Mouse (Mus musculus) hindbrain, embryonic 10.5 days (tissue): Measurements from ENCODE around the gene Mecom. TPM values are rescaled to one million over a fixed set of nuclear protein-coding genes. Genes with fewer than 3 reads are reported as not detected.

Experiments
- DNase-seq: peaks from one replicate; pipeline ENCODE4 v3.0.0-alpha.2; 2017; ENCODE audit warnings: low spot score
- H3K27ac ChIP-seq: fragments of 300-500 bp; sonication (generic); 2 replicates; pipeline ENCODE4 v1.5.1; 2016; ENCODE audit warnings: mild to moderate bottlenecking, moderate library complexity
- H3K27me3 ChIP-seq: fragments of 300-500 bp; sonication (generic); 2 replicates; pipeline ENCODE4 v1.6.1; 2016; ENCODE audit warnings: mild to moderate bottlenecking; ENCODE audit not compliant: poor library complexity, insufficient read depth, severe bottlenecking
- H3K36me3 ChIP-seq: fragments of 300-500 bp; sonication (generic); 2 replicates; pipeline ENCODE4 v1.6.1; 2016; ENCODE audit warnings: mild to moderate bottlenecking, moderate library complexity
- H3K4me1 ChIP-seq: fragments of 300-500 bp; sonication (generic); replicated peaks from 2 replicates; pipeline ENCODE4 v1.6.1; 2016; ENCODE audit warnings: mild to moderate bottlenecking
- H3K4me3 ChIP-seq: fragments of 300-500 bp; sonication (generic); 2 replicates; pipeline ENCODE4 v1.5.1; 2016; ENCODE audit warnings: mild to moderate bottlenecking, moderate library complexity
- H3K9me3 ChIP-seq: fragments of 300-500 bp; sonication (generic); 2 replicates; pipeline ENCODE4 v1.6.1; 2016; ENCODE audit warnings: mild to moderate bottlenecking, moderate library complexity
- WGBS: fragments of 180-500 bp; shearing (Covaris S2); methylation state at CpG from one replicate; pipeline ENCODE4 v1.1.7; 2016; 5-methylcytosine and 5-hydroxymethylcytosine counted together
- polyA plus RNA-seq: library from polyadenylated mRNA; unstranded; fragments of >200 nt; fragmentation: Nextera tagmentation; extraction: Ambion mirVana; gene quantifications from 2 replicates; pipeline ENCODE4 v1.2.1, GENCODE M21; 2016

Mecom gene
- polyA plus RNA-seq, 1 experiment from 2014 or later, result 25.8 TPM

DNA sequence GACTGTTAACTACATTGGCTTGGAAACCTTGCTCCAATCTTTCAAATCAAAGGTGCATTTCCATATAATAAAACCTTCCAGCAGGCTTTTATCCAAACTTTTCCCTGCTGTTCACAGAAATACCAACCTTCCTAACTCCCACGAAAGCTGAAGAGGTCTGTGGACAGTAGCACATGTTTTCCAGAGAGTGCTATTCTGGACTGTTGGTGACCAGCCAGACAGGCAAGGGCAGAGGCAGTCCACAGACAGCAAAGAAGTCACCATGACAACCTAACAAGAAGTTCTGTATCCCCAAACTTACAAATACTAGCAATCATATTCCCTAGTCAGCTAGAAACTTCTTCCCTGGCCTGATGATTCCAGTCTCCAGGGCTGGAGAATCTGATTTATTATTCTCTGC, 454.8 kb downstream of the Mecom start:
- 78% methylated on average over 1 of the region's 1 CpGs for WGBS

DNA sequence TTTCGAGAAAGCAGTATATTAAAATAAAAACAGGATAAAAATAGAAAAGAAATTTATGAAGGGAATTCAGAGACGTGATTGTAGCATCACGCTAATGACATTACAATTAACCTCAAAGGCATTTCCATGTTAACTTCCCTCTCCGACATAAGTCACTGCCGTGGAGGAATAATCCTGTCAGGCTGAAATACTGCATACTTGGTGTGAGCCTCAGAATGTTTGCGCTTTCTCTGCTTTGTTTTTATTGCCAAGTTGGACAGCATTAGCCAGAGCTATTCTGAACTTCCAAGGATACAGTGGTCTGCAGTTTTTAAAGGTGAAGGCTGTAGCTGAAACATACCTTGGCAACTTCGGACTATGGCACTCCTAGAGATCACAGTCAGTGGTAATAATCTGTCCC, 455.3 kb downstream of the Mecom start:
- DNase-seq, result no peak
- 88% methylated on average over 7 of the region's 7 CpGs for WGBS
- H3K36me3 ChIP-seq, result no peaks in the 10 kb centered on the region
- H3K27ac ChIP-seq, result no peak overlapping the region
- H3K4me3 ChIP-seq, result no peak overlapping the region
- no peaks in the 10 kb centered on the region for H3K27me3 ChIP-seq
- no peaks in the 10 kb centered on the region for H3K9me3 ChIP-seq
- no peaks in the 10 kb centered on the region for H3K4me1 ChIP-seq

More for the DNA sequence above, 454.8 kb downstream of the Mecom start:
- Histone ChIP-seq H3K36me3 (no peaks in the 10 kb centered on the region), H3K27ac (no peak overlapping the region), H3K27me3 (no peaks in the 10 kb centered on the region), H3K4me3 (no peak overlapping the region), H3K9me3 (no peaks in the 10 kb centered on the region), H3K4me1 (no peaks in the 10 kb centered on the region)
- no peak for DNase-seq

DNA sequence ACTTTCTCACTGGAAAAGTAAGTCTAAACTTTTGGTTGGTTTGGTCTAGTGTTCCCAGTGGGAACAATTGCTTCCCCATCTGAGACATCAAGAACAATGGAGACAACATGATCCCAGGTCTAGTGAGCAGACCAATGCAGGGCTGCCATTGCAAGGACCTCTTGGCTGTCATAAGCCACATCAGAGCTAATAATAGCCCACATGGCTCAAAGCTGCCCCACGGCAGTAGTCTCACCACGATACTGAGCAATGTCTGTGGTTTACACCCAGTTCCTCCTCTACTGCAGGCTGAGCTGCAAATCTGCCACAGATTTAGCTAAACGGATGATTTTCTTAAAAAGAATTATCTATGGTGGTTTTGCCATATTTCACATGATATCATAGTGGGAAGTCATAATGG, 455.9 kb downstream of the Mecom start:
- no peaks in the 10 kb centered on the region for H3K4me1 ChIP-seq
- H3K27me3 ChIP-seq, result no peaks in the 10 kb centered on the region
- H3K9me3 ChIP-seq, result no peaks in the 10 kb centered on the region
- no peaks in the 10 kb centered on the region for H3K36me3 ChIP-seq
- WGBS, result 93% methylated on average over 3 of the region's 3 CpGs
- H3K27ac ChIP-seq, result no peak overlapping the region
- DNase-seq, result no peak
- H3K4me3 ChIP-seq, result no peak overlapping the region

DNA sequence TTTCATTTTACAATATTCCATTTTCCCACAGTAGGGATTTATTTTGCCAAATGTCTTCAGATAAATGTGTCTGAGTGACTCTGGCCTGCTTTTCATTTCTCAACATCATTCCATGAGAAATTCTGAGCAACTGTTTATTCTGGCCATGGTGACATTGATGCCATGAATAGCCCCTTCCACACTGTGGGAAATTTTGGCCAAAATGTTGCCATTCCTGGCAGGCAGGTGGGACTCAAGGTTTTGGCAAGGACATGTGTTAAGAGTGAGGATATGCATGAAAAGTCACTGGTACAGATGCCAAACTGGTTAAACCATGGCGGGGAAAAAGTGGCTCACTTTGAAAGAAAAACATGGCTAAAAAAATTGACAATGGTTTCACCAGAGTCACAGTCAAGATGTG, 456.4 kb downstream of the Mecom start:
- Histone ChIP-seq H3K9me3 (no peaks in the 10 kb centered on the region), H3K36me3 (no peaks in the 10 kb centered on the region), H3K27me3 (no peaks in the 10 kb centered on the region), H3K4me1 (no peaks in the 10 kb centered on the region), H3K27ac (no peak overlapping the region), H3K4me3 (no peak overlapping the region)
- WGBS, result 92% methylated on average over 1 of the region's 1 CpGs
- no peak for DNase-seq

DNA sequence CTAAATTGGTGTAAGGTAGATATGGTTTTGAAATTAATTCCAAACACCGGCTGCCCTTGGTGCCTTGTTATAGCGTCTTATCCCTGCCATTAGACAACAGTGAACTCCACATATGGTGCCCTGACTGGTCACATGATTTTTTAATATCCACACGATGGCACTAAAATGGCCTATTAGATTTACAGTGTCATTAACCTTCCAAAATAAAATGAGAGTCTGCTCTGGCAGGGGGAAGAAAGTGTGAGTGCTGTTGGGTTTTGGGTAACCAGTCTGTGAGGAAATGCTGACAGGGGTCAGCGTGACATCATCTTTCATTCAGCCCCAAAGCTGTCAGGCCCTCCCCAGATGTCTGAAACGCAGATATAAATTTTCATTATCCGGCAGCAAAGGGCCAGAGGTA, 461.7 kb downstream of the Mecom start:
- H3K4me1 ChIP-seq, result peaks cover 5% of the 10 kb centered on the region
- no peaks in the 10 kb centered on the region for H3K9me3 ChIP-seq
- no peak for DNase-seq
- no peak overlapping the region for H3K27ac ChIP-seq
- WGBS, result 87% methylated on average over 6 of the region's 6 CpGs
- H3K27me3 ChIP-seq, result no peaks in the 10 kb centered on the region
- H3K4me3 ChIP-seq, result no peak overlapping the region
- H3K36me3 ChIP-seq, result no peaks in the 10 kb centered on the region

DNA sequence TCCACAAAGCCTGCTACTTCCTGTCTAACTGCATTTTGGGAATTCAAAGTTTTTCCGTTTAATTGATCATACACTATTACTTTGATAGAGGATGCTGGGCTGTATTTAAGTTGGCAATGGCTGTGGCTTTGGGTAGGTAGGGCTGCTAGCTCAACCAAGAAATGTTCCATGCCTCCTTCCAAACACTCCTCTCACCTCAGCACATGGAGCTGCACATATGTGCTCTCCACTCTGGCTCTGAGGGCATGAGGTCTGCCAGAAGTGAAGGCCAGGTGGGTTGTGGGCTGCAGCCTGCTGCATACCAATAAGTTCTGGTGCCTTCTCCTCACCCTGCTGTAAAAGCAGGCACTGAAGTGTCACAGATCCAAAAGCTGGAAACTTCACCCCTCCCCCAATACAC, 464.0 kb downstream of the Mecom start:
- Histone ChIP-seq H3K9me3 (no peaks in the 10 kb centered on the region), H3K4me3 (no peak overlapping the region), H3K27me3 (no peaks in the 10 kb centered on the region), H3K27ac (no peak overlapping the region), H3K4me1 (peaks cover 5% of the 10 kb centered on the region), H3K36me3 (no peaks in the 10 kb centered on the region)
- 79% methylated on average over 1 of the region's 1 CpGs for WGBS
- DNase-seq, result no peak

DNA sequence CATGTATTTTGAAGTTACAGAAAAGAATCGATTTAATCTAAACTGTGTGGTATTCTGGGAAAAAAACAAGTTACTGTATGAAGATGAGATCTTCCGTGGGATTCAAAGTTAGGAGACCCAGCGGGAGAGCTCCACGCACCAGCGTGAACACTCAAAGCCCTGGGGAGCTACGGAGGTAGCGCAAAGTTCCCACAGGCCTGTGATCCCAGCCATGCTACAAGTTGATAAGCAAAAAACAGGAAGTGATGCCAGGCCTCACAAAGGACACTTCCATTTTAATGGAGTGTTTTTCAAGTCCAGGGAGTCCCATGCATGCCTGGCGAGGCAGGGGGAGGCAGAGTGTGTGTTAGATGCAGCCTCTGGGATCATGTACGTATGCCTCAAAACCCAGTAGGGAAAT, 464.5 kb downstream of the Mecom start:
- Histone ChIP-seq H3K27me3 (no peaks in the 10 kb centered on the region), H3K9me3 (no peaks in the 10 kb centered on the region), H3K4me3 (no peak overlapping the region), H3K27ac (no peak overlapping the region), H3K4me1 (peaks cover 5% of the 10 kb centered on the region), H3K36me3 (no peaks in the 10 kb centered on the region)
- WGBS, result 83% methylated on average over 9 of the region's 9 CpGs
- DNase-seq, result no peak

DNA sequence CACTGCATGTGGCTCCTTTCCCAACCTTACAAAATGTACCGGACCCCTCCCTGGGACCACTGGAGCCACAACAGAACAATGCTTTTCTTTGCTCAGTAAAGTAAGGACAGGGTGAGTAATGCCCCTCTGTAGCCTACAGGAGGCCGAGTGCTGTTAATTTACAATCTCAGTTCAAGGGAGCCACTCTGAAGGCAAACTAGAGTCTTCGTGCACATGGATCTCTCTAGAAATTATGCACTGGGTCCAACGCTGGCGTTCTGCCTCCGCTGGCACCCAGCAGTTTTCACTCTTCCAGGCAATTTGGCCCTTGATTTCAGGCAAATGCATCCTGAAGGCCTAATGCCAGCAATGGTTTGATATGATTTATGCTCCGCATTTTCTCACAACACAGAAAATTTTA, 467.0 kb downstream of the Mecom start:
- no peak overlapping the region for H3K27ac ChIP-seq
- H3K9me3 ChIP-seq, result no peaks in the 10 kb centered on the region
- no peaks in the 10 kb centered on the region for H3K27me3 ChIP-seq
- H3K4me3 ChIP-seq, result no peak overlapping the region
- peaks cover 5% of the 10 kb centered on the region for H3K4me1 ChIP-seq
- DNase-seq, result no peak
- 79% methylated on average over 7 of the region's 7 CpGs for WGBS
- H3K36me3 ChIP-seq, result no peaks in the 10 kb centered on the region

DNA sequence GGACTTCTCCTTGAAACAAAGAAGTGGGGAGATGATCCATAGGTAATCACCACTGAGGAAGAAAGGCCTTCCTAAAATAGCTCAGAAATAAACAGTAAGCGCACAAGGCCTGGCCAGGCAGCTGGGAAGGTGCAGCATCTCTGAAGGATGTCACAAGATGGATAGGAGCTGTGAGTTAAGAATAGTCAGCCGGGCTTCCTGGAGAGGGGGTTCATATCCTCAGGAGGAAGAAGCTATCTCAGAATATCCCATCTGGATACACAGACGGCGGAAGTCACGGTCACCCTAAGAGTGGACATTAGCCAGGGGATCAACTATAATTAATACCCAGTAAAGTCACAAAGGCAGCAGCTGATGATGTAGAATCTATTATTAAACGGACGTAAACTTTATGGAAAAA, 471.3 kb downstream of the Mecom start:
- no peak for DNase-seq
- WGBS, result 92% methylated on average over 7 of the region's 7 CpGs
- H3K4me3 ChIP-seq, result no peak overlapping the region
- no peak overlapping the region for H3K27ac ChIP-seq
- H3K27me3 ChIP-seq, result no peaks in the 10 kb centered on the region
- H3K36me3 ChIP-seq, result no peaks in the 10 kb centered on the region
- no peaks in the 10 kb centered on the region for H3K9me3 ChIP-seq
- H3K4me1 ChIP-seq, result no peaks in the 10 kb centered on the region

DNA sequence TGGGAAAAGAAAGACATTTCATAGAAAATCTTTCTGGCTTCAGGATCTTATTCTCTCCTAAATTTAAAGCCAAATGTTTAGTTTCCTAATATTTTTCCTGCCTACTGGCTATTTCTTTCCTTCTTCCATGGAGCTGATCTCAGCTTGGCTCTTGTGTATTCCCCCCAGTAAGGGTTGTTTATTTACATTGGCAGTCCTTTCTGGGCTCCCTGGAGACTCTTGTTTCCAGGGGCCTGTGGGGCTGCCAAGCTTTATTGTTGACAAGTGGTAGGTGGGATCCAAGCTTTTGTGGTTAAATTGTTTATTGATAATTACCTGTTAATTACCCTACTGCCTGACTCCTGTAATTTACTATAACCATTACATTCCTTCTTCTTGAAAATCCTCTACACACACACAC, 476.5 kb downstream of the Mecom start:
- no peaks in the 10 kb centered on the region for H3K4me1 ChIP-seq
- no peak for DNase-seq
- H3K4me3 ChIP-seq, result no peak overlapping the region
- H3K9me3 ChIP-seq, result no peaks in the 10 kb centered on the region
- no peaks in the 10 kb centered on the region for H3K27me3 ChIP-seq
- H3K36me3 ChIP-seq, result no peaks in the 10 kb centered on the region
- H3K27ac ChIP-seq, result no peak overlapping the region

DNA sequence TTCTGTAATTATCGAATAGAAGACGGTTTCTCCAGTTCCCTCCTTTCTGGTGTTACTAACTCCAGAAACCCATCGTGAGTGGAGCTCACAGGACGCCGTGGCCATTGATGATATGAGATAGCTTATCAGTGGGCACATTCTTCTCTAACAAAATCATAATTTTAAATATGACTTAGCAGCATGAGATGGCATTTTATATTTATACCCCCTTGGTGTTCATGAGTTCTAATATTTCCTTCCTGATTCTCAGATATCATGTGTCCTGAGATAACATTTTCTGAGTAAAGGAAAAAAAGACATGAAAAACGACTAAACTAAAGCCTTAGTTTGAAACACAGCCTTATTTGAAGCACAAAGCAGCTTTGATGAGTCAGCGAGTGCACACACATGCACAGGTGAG, 481.3 kb downstream of the Mecom start:
- H3K4me1 ChIP-seq, result no peaks in the 10 kb centered on the region
- H3K4me3 ChIP-seq, result no peak overlapping the region
- WGBS, result 79% methylated on average over 7 of the region's 7 CpGs
- H3K36me3 ChIP-seq, result no peaks in the 10 kb centered on the region
- H3K27me3 ChIP-seq, result no peaks in the 10 kb centered on the region
- no peaks in the 10 kb centered on the region for H3K9me3 ChIP-seq
- no peak overlapping the region for H3K27ac ChIP-seq
- no peak for DNase-seq

DNA sequence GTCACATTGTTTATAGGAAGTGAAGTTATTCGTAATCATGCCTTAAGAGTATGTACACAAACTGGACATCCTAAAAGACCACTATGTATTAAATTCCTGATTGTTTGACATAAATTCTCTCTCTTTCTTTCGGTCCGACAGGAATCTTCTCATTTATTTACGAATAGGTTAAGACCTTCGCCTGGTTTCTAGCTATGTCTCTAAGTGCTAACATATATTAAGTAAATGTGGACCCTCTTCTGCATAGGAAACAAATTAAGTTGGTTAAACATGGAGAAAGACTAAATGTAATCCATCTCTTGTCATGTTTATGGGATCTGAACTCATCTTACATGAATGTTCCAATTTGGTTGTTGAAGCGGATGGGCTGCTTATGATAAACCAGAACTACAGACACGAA, 487.8 kb downstream of the Mecom start:
- Histone ChIP-seq H3K4me3 (no peak overlapping the region), H3K9me3 (no peaks in the 10 kb centered on the region), H3K4me1 (no peaks in the 10 kb centered on the region; the same call in 1 of the 2 replicates), H3K27me3 (no peaks in the 10 kb centered on the region), H3K36me3 (no peaks in the 10 kb centered on the region), H3K27ac (no peak overlapping the region)
- no peak for DNase-seq
- WGBS, result 96% methylated on average over 7 of the region's 7 CpGs

DNA sequence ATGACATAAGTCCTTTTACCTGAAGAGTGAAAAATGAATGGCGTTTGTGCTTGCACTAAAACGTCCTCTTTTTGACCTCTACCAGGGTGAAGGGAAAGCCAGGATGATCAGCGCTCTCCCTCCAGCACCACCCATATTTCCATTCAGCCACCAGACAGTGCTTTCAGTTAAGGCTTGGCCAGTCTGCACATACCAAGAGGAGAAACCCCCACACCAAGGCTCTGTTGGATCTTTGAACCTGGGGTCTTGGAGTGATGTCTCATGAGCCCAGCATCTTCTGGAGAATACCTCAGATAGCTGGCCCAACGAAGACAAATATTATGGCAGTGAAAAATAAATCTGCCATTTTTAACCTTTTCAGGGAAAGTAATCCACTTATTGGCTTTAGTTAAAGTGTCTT, 488.2 kb downstream of the Mecom start:
- no peaks in the 10 kb centered on the region for H3K36me3 ChIP-seq
- H3K27me3 ChIP-seq, result no peaks in the 10 kb centered on the region
- DNase-seq, result no peak
- no peaks in the 10 kb centered on the region for H3K9me3 ChIP-seq
- no peak overlapping the region for H3K4me3 ChIP-seq
- H3K27ac ChIP-seq, result no peak overlapping the region
- 88% methylated on average over 4 of the region's 4 CpGs for WGBS
- no peaks in the 10 kb centered on the region; the same call in 1 of the 2 replicates for H3K4me1 ChIP-seq

DNA sequence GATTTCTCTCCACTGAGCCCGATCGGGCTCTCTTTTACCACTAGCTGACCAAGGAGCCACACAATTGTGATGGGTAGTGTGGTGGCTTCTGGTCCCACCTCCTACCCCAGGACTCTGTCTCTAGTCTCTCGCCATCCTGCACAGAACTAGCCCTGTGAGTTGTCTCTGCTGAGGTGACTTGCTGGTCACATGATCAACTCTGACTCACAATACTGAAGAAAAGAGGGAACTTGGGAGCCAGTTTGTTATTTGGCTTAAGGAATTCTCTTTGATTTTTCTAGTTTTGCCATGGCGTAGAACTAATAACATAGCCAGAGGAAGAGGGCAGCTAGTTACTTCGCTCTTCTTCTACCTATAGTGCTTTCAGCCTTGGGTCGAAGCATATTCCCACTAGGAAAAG, 496.5 kb downstream of the Mecom start:
- WGBS, result 90% methylated on average over 6 of the region's 6 CpGs
- H3K9me3 ChIP-seq, result no peaks in the 10 kb centered on the region
- H3K4me1 ChIP-seq, result no peaks in the 10 kb centered on the region; the same call in 1 of the 2 replicates
- no peaks in the 10 kb centered on the region for H3K27me3 ChIP-seq
- H3K4me3 ChIP-seq, result no peak overlapping the region
- H3K36me3 ChIP-seq, result no peaks in the 10 kb centered on the region
- H3K27ac ChIP-seq, result no peak overlapping the region
- no peak for DNase-seq
